Mouse (Mus musculus): ENCODE results near the gene Adcy7. TPM values are rescaled to one million over a fixed set of nuclear protein-coding genes. Genes with fewer than 3 reads are reported as not detected.

Adcy7 gene
- polyA plus RNA-seq, 2 experiments: 20.0 to 24.7 TPM

DNA sequence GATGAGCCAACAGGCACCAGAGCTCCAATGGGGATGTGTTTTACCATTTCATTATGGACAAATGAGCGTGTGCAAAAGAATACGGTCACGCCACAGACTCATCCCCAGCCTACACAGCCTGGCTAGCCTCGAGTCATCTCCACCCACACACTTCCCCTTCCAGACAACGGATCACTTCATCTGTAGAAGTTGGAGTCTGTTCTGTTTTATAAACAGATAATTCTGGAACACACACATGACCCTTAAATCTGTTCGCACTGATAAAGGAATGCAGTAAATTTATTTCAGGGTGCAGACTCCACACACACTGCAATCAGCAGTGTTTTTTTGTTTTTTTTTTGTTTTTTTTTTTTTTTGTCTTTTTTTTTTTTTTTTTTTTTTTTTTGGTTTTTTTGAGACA, 7.5 kb downstream of the Adcy7 start:
- TF ChIP-seq EP300 (IDR thresholded peaks at IDR 0.05; ENCODE audit: low read depth) (peak; percentile 93), CTCF (IDR thresholded peaks at IDR 0.05; ENCODE audit: low read depth) (no peak)
- peak overlapping the region; percentile 62 for H3K4me2 ChIP-seq (ENCODE audit: low read depth)
- no peak overlapping the region for H3K4me3 ChIP-seq (ENCODE audit: insufficient read depth in 1 of 2, low read depth in 2 of 2, low read length in 2 of 2)
- peak overlapping the region; percentile 80 for H3K27ac ChIP-seq
- peaks cover 23 to 33% of the 10 kb centered on the region in 2 experiments for H3K4me1 ChIP-seq (replicated peaks; ENCODE audit: control insufficient read depth in 2 of 2, insufficient read depth in 2 of 2, low read length in 1 of 2)
- 7% methylated on average over 6 of the region's 6 CpGs for WGBS (ENCODE audit: insufficient replicate concordance)
- no peaks in the 10 kb centered on the region for H3K27me3 ChIP-seq (ENCODE audit: control insufficient read depth, insufficient read depth, low read length)
- H3K9me3 ChIP-seq (ENCODE audit: control insufficient read depth, low read length): no peaks in the 10 kb centered on the region
- ATAC-seq (ENCODE audit: insufficient read depth) (peak; percentile 92), DNase-seq (ENCODE audit: low read depth in 3 of 3, low spot score in 3 of 3) (peak; percentile 72 to 82 (median 74))
- H3K9ac ChIP-seq (replicated peaks): peak overlapping the region; percentile 44; the same call in 1 of the 2 replicates
- no peaks in the 10 kb centered on the region for H3K36me3 ChIP-seq (replicated peaks; ENCODE audit: control insufficient read depth, insufficient read depth, low read depth)

DNA sequence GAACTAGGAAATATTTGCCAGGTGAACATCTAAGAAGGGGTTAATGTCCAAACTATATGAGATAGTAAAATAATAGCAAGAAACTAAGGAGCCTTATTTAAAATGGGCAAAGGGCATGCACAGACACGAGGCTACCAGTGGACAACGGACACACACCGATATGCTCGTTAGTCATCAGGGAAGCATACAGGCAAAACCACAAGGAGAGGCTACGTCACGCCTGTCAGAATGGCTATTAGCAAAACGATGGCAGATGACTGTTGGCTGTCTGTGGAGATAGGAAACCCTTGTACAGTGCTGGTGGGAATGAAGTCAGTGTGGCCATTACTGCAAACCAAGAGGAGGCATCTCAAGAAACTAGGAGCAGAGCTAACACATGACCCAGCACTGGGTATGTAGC, 8.7 kb downstream of the Adcy7 start:
- peak; percentile 18; the same call in 1 of the 2 replicates for ATAC-seq (ENCODE audit: insufficient read depth)
- 17% methylated on average over 7 of the region's 7 CpGs for WGBS (ENCODE audit: insufficient replicate concordance)

DNA sequence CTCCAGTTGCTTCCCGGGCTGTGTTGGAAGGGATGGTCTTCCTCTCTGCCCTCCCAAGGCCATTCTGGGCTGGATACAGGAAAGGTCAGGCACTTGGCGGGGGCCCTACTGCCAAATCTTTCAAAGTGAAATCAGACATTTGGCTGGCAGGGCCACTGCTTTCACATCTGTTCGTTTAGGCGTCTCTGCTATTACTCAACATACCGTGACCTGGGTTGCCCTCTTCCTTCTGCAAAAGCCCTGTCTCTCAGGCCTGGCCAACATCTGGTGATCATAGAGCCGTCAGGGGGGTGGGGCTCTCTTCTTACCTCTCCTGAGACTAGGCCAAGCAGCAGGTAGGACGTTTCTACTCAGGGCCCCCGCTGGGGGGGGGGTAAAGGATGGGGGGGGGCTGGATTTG, 10.5 kb downstream of the Adcy7 start:
- H3K27me3 ChIP-seq (ENCODE audit: control insufficient read depth, insufficient read depth, low read length): no peaks in the 10 kb centered on the region
- no peak overlapping the region for H3K4me2 ChIP-seq (ENCODE audit: low read depth)
- peaks cover 23 to 49% of the 10 kb centered on the region in 2 experiments for H3K4me1 ChIP-seq (replicated peaks; ENCODE audit: control insufficient read depth in 2 of 2, insufficient read depth in 2 of 2, low read length in 1 of 2)
- H3K4me3 ChIP-seq (ENCODE audit: insufficient read depth in 1 of 2, low read depth in 2 of 2, low read length in 2 of 2): no peak overlapping the region
- ATAC-seq (ENCODE audit: insufficient read depth): no peak
- no peak overlapping the region for H3K9ac ChIP-seq (replicated peaks)
- no peaks in the 10 kb centered on the region for H3K9me3 ChIP-seq (ENCODE audit: control insufficient read depth, low read length)
- no peaks in the 10 kb centered on the region for H3K36me3 ChIP-seq (replicated peaks; ENCODE audit: control insufficient read depth, insufficient read depth, low read depth)
- no peak for DNase-seq (ENCODE audit: low read depth in 3 of 3, low spot score in 3 of 3)
- WGBS (ENCODE audit: insufficient replicate concordance): 40% methylated on average over 8 of the region's 8 CpGs
- no peak overlapping the region for H3K27ac ChIP-seq
- TF ChIP-seq EP300 (IDR thresholded peaks at IDR 0.05; ENCODE audit: low read depth) (no peak), CTCF (IDR thresholded peaks at IDR 0.05; ENCODE audit: low read depth) (no peak)

More for the DNA sequence above, 8.7 kb downstream of the Adcy7 start:
- TF ChIP-seq CTCF (IDR thresholded peaks at IDR 0.05; ENCODE audit: low read depth) (no peak), EP300 (IDR thresholded peaks at IDR 0.05; ENCODE audit: low read depth) (peak; percentile 49)
- Histone ChIP-seq H3K4me1 (replicated peaks; ENCODE audit: control insufficient read depth in 2 of 2, insufficient read depth in 2 of 2, low read length in 1 of 2) (peaks cover 23 to 42% of the 10 kb centered on the region in 2 experiments), H3K27me3 (ENCODE audit: control insufficient read depth, insufficient read depth, low read length) (no peaks in the 10 kb centered on the region), H3K9me3 (ENCODE audit: control insufficient read depth, low read length) (no peaks in the 10 kb centered on the region), H3K9ac (replicated peaks) (no peak overlapping the region), H3K27ac (peak overlapping the region; percentile 43; the same call in 1 of the 2 replicates), H3K36me3 (replicated peaks; ENCODE audit: control insufficient read depth, insufficient read depth, low read depth) (no peaks in the 10 kb centered on the region), H3K4me2 (ENCODE audit: low read depth) (no peak overlapping the region), H3K4me3 (ENCODE audit: insufficient read depth in 1 of 2, low read depth in 2 of 2, low read length in 2 of 2) (no peak overlapping the region)
- DNase-seq (ENCODE audit: low read depth in 3 of 3, low spot score in 3 of 3): no peak

DNA sequence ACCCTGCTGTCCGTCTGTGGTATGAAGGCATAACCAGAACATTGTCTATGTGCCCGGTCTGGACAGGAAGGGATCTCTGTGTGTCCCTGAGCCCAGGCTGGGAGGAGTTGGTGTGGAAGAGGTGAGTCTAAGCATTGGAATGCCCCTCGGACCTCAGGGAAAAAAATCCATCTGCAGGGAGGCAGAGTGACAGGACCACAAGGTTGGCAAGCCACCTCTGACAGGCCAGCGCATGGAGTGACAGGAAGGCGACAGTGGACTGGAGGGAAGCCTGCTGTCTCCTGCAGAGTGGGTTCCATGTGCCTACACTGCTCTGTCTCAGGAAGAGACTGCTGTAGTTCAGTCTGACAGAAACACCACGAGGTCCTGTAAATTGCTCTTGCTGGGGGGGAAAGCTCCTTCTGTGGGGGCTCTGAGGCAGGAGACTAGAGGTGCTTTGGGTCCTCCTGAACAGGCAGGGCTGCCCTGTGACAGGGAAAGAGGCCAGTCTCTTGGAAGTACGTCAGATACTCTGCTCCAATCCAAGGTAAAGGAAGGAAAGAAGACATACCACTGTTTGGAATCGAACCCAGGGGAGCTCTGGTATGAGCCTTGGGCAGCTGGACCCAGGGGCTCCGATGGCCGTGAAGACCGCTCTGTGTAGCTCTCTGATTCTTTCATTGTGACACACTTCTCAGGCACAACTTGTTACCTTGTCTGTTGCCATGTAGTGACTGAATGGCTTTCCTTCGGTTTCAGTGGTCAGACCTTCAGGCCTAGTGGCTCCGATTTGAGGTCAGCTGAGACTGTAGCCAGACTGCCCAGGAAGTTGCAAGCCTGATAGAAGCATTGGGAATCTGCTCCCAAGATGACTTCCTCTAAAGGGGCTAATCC, 11.3 kb downstream of the Adcy7 start:
- Histone ChIP-seq H3K27ac (no peak overlapping the region), H3K4me2 (ENCODE audit: low read depth) (no peak overlapping the region), H3K4me3 (ENCODE audit: insufficient read depth in 1 of 2, low read depth in 2 of 2, low read length in 2 of 2) (no peak overlapping the region), H3K9me3 (ENCODE audit: control insufficient read depth, low read length) (no peaks in the 10 kb centered on the region), H3K27me3 (ENCODE audit: control insufficient read depth, insufficient read depth, low read length) (no peaks in the 10 kb centered on the region), H3K4me1 (replicated peaks; ENCODE audit: control insufficient read depth in 2 of 2, insufficient read depth in 2 of 2, low read length in 1 of 2) (peaks cover 30 to 55% of the 10 kb centered on the region in 2 experiments), H3K9ac (replicated peaks) (no peak overlapping the region), H3K36me3 (replicated peaks; ENCODE audit: control insufficient read depth, insufficient read depth, low read depth) (no peaks in the 10 kb centered on the region)
- ATAC-seq (ENCODE audit: insufficient read depth) (no peak), DNase-seq (ENCODE audit: low read depth in 3 of 3, low spot score in 3 of 3) (no peak)
- WGBS (ENCODE audit: insufficient replicate concordance): 70% methylated on average over 13 of the region's 13 CpGs
- TF ChIP-seq CTCF (IDR thresholded peaks at IDR 0.05; ENCODE audit: low read depth): no peak
- TF ChIP-seq EP300 (IDR thresholded peaks at IDR 0.05; ENCODE audit: low read depth): no peak

DNA sequence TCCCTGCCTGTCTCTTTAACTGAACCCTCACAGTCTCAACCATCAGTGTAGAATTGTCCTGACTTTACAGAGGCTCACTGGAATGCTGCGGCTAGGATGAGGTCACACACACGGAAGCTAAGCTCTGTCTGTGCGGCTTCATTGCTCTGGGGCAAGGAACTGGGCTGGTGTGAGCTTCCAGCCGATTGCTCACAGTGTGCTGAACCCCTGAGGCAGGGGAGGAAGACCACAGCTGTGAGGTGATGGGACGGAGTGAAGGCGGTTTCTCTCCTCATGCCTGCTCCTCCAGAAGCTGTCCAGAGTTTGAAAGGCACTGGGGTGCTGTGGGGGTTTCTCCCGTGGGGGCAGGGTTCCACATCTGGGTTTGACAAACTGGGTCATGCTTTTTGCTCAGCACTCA, 12.5 kb downstream of the Adcy7 start:
- H3K4me2 ChIP-seq (ENCODE audit: low read depth): no peak overlapping the region
- no peaks in the 10 kb centered on the region for H3K36me3 ChIP-seq (replicated peaks; ENCODE audit: control insufficient read depth, insufficient read depth, low read depth)
- H3K4me1 ChIP-seq (replicated peaks; ENCODE audit: control insufficient read depth in 2 of 2, insufficient read depth in 2 of 2, low read length in 1 of 2): peaks cover 27 to 53% of the 10 kb centered on the region in 2 experiments
- DNase-seq (ENCODE audit: low read depth in 3 of 3, low spot score in 3 of 3) (no peak), ATAC-seq (ENCODE audit: insufficient read depth) (no peak)
- H3K27me3 ChIP-seq (ENCODE audit: control insufficient read depth, insufficient read depth, low read length): no peaks in the 10 kb centered on the region
- WGBS (ENCODE audit: insufficient replicate concordance): 70% methylated on average over 7 of the region's 7 CpGs
- H3K9me3 ChIP-seq (ENCODE audit: control insufficient read depth, low read length): no peaks in the 10 kb centered on the region
- H3K27ac ChIP-seq: no peak overlapping the region
- no peak overlapping the region for H3K4me3 ChIP-seq (ENCODE audit: insufficient read depth in 1 of 2, low read depth in 2 of 2, low read length in 2 of 2)
- TF ChIP-seq CTCF (IDR thresholded peaks at IDR 0.05; ENCODE audit: low read depth) (no peak), EP300 (IDR thresholded peaks at IDR 0.05; ENCODE audit: low read depth) (no peak)
- H3K9ac ChIP-seq (replicated peaks): no peak overlapping the region

All from liver, embryonic 14.5 days (tissue).